Mouse (Mus musculus) liver, embryonic 14.5 days (tissue): ENCODE measurements at regions not wholly inside any gene's neighbourhood (a gene's known extent, or its start where the extent isn't known, plus 50 kb on each side); places are given as distances from the start of the nearest gene placed in this dataset.

Experiments used
- CTCF ChIP-seq: IDR thresholded peaks from 2 replicates; pipeline ENCODE4 v1.5.1; 2016; ENCODE audit warnings: antibody characterized with exemption, low read depth, control low read depth
- EP300 ChIP-seq: IDR thresholded peaks from 2 replicates; pipeline ENCODE4 v1.6.1; 2016; ENCODE audit warnings: antibody characterized with exemption, low read depth

GRCm38 (mm10) chr9:122446387-122447105 is 95.1 kb downstream of the Abhd5 start:
- TF ChIP-seq EP300 (no peak), CTCF (peak; percentile 35)
